Mouse (Mus musculus) hindbrain, embryonic 12.5 days (tissue): ENCODE measurements at regions not wholly inside any gene's neighbourhood (a gene's known extent, or its start where the extent isn't known, plus 50 kb on each side); places are given as distances from the start of the nearest gene placed in this dataset.

Experiments
- ATAC-seq: fragments of 200-750 bp; cut with Nextera tagmentation; 2 replicates; pipeline ENCODE4 v1.8.0; 2017; ENCODE audit warnings: moderate TSS enrichment; ENCODE audit not compliant: low FRiP score
- H3K27ac ChIP-seq: fragments of 300-500 bp; sonication (generic); 2 replicates; pipeline ENCODE4 v1.5.1; 2016; ENCODE audit warnings: mild to moderate bottlenecking
- H3K27me3 ChIP-seq: fragments of 300-500 bp; sonication (generic); 2 replicates; pipeline ENCODE4 v1.6.1; 2016; ENCODE audit warnings: mild to moderate bottlenecking
- H3K36me3 ChIP-seq: fragments of 300-500 bp; sonication (generic); 2 replicates; pipeline ENCODE4 v1.6.1; 2016; ENCODE audit warnings: mild to moderate bottlenecking
- H3K4me1 ChIP-seq: fragments of 300-500 bp; sonication (generic); 2 replicates; pipeline ENCODE4 v1.6.1; 2016
- H3K4me2 ChIP-seq: fragments of 300-500 bp; sonication (generic); replicated peaks from 2 replicates; pipeline ENCODE4 v1.6.1; 2016; ENCODE audit warnings: mild to moderate bottlenecking
- H3K4me3 ChIP-seq: fragments of 300-500 bp; sonication (generic); 2 replicates; pipeline ENCODE4 v1.5.1; 2016; ENCODE audit warnings: mild to moderate bottlenecking
- H3K9ac ChIP-seq: fragments of 300-500 bp; sonication (generic); 2 replicates; pipeline ENCODE4 v1.6.1; 2016; ENCODE audit warnings: mild to moderate bottlenecking, moderate library complexity
- H3K9me3 ChIP-seq: fragments of 300-500 bp; sonication (generic); replicated peaks from 2 replicates; pipeline ENCODE4 v1.6.1; 2016; ENCODE audit warnings: mild to moderate bottlenecking
- WGBS: fragments of 180-500 bp; shearing (Covaris S2); methylation state at CpG from one replicate; pipeline ENCODE4 v1.1.7; 2016; 5-methylcytosine and 5-hydroxymethylcytosine counted together

GRCm38 (mm10) chr8:103880431-103881145 lies 220.8 kb upstream of the Cdh5 start:
- Histone ChIP-seq H3K4me1 (no peaks in the 10 kb centered on the region), H3K9ac (no peak overlapping the region), H3K9me3 (no peaks in the 10 kb centered on the region), H3K4me3 (no peak overlapping the region), H3K27me3 (no peaks in the 10 kb centered on the region), H3K27ac (no peak overlapping the region), H3K4me2 (no peak overlapping the region), H3K36me3 (no peaks in the 10 kb centered on the region)
- WGBS: 89% methylated on average over 14 of the region's 14 CpGs
- ATAC-seq: no peak

GRCm38 (mm10) chr8:103881146-103881486 lies 220.3 kb upstream of the Cdh5 start:
- H3K4me2 ChIP-seq: no peak overlapping the region
- WGBS: 75% methylated on average over 3 of the region's 3 CpGs
- no peaks in the 10 kb centered on the region for H3K27me3 ChIP-seq
- H3K9me3 ChIP-seq: no peaks in the 10 kb centered on the region
- H3K4me1 ChIP-seq: no peaks in the 10 kb centered on the region
- no peak overlapping the region for H3K4me3 ChIP-seq
- H3K9ac ChIP-seq: no peak overlapping the region
- H3K27ac ChIP-seq: no peak overlapping the region
- no peaks in the 10 kb centered on the region for H3K36me3 ChIP-seq
- ATAC-seq: no peak

GRCm38 (mm10) chr8:103884873-103885780 lies 216.3 kb upstream of the Cdh5 start:
- Histone ChIP-seq H3K9me3 (no peaks in the 10 kb centered on the region), H3K4me3 (no peak overlapping the region)

GRCm38 (mm10) chr8:103894589-103894988 lies 206.8 kb upstream of the Cdh5 start:
- no peaks in the 10 kb centered on the region for H3K36me3 ChIP-seq
- H3K4me3 ChIP-seq: no peak overlapping the region
- H3K27ac ChIP-seq: no peak overlapping the region
- no peak overlapping the region for H3K4me2 ChIP-seq
- H3K9ac ChIP-seq: no peak overlapping the region
- no peaks in the 10 kb centered on the region for H3K9me3 ChIP-seq
- H3K27me3 ChIP-seq: no peaks in the 10 kb centered on the region
- ATAC-seq: no peak
- 85% methylated on average over 6 of the region's 6 CpGs for WGBS
- no peaks in the 10 kb centered on the region for H3K4me1 ChIP-seq

More at GRCm38 (mm10) chr8:103884873-103885780, 216.3 kb upstream of the Cdh5 start:
- Histone ChIP-seq H3K9ac (no peak overlapping the region), H3K4me2 (no peak overlapping the region), H3K27ac (no peak overlapping the region), H3K27me3 (no peaks in the 10 kb centered on the region; the same call in 1 of the 2 replicates), H3K4me1 (no peaks in the 10 kb centered on the region), H3K36me3 (no peaks in the 10 kb centered on the region)
- no peak for ATAC-seq
- 90% methylated on average over 12 of the region's 12 CpGs for WGBS

- Histone ChIP-seq H3K9ac (no peak overlapping the region), H3K36me3 (no peaks in the 10 kb centered on the region), H3K9me3 (no peaks in the 10 kb centered on the region), H3K4me2 (no peak overlapping the region), H3K27ac (no peak overlapping the region), H3K4me3 (no peak overlapping the region), H3K4me1 (no peaks in the 10 kb centered on the region), H3K27me3 (no peaks in the 10 kb centered on the region)
- 87% methylated on average over 6 of the region's 6 CpGs for WGBS
- no peak for ATAC-seq
Measured at GRCm38 (mm10) chr8:103895132-103895531, 206.3 kb upstream of the Cdh5 start.

GRCm38 (mm10) chr8:103897463-103897862 lies 204.0 kb upstream of the Cdh5 start:
- H3K4me3 ChIP-seq: no peak overlapping the region
- no peaks in the 10 kb centered on the region for H3K9me3 ChIP-seq
- H3K36me3 ChIP-seq: no peaks in the 10 kb centered on the region
- H3K4me2 ChIP-seq: no peak overlapping the region
- no peak overlapping the region for H3K9ac ChIP-seq
- H3K4me1 ChIP-seq: no peaks in the 10 kb centered on the region
- no peak overlapping the region for H3K27ac ChIP-seq
- WGBS: 85% methylated on average over 7 of the region's 7 CpGs
- H3K27me3 ChIP-seq: no peaks in the 10 kb centered on the region
- no peak for ATAC-seq

- H3K36me3 ChIP-seq: no peaks in the 10 kb centered on the region
- H3K4me2 ChIP-seq: no peak overlapping the region
- WGBS: 77% methylated on average over 1 of the region's 1 CpGs
- no peaks in the 10 kb centered on the region for H3K4me1 ChIP-seq
- H3K4me3 ChIP-seq: no peak overlapping the region
- H3K27me3 ChIP-seq: no peaks in the 10 kb centered on the region
- H3K27ac ChIP-seq: no peak overlapping the region
- H3K9ac ChIP-seq: no peak overlapping the region
- ATAC-seq: no peak
- 0 out of 2 replicates have a peak, but pooled peaks cover 6% of the 10 kb centered on the region for H3K9me3 ChIP-seq
Measured at GRCm38 (mm10) chr8:103902516-103902915, 198.9 kb upstream of the Cdh5 start.

GRCm38 (mm10) chr8:103903635-103904034 lies 197.8 kb upstream of the Cdh5 start:
- 84% methylated on average over 5 of the region's 5 CpGs for WGBS
- no peaks in the 10 kb centered on the region for H3K27me3 ChIP-seq
- H3K9me3 ChIP-seq: 0 out of 2 replicates have a peak, but pooled peaks cover 6% of the 10 kb centered on the region
- H3K9ac ChIP-seq: no peak overlapping the region
- no peak overlapping the region for H3K27ac ChIP-seq
- H3K4me2 ChIP-seq: no peak overlapping the region
- H3K4me3 ChIP-seq: no peak overlapping the region
- no peaks in the 10 kb centered on the region for H3K4me1 ChIP-seq
- no peak for ATAC-seq
- H3K36me3 ChIP-seq: no peaks in the 10 kb centered on the region

GRCm38 (mm10) chr8:103907662-103908061 lies 193.8 kb upstream of the Cdh5 start:
- no peaks in the 10 kb centered on the region for H3K4me1 ChIP-seq
- no peak overlapping the region for H3K9ac ChIP-seq
- H3K4me3 ChIP-seq: no peak overlapping the region
- 0 out of 2 replicates have a peak, but pooled peaks cover 6% of the 10 kb centered on the region for H3K9me3 ChIP-seq
- H3K27ac ChIP-seq: no peak overlapping the region
- no peaks in the 10 kb centered on the region for H3K36me3 ChIP-seq
- no peak overlapping the region for H3K4me2 ChIP-seq
- WGBS: 88% methylated on average over 4 of the region's 4 CpGs
- ATAC-seq: no peak
- H3K27me3 ChIP-seq: no peaks in the 10 kb centered on the region

- H3K27me3 ChIP-seq: no peaks in the 10 kb centered on the region
- 71% methylated on average over 2 of the region's 2 CpGs for WGBS
- H3K4me1 ChIP-seq: no peaks in the 10 kb centered on the region
- H3K4me3 ChIP-seq: no peak overlapping the region
- H3K9me3 ChIP-seq: 0 out of 2 replicates have a peak, but pooled peaks cover 4% of the 10 kb centered on the region
- no peak for ATAC-seq
- no peak overlapping the region for H3K27ac ChIP-seq
- no peak overlapping the region for H3K4me2 ChIP-seq
- H3K9ac ChIP-seq: no peak overlapping the region
- no peaks in the 10 kb centered on the region for H3K36me3 ChIP-seq
Measured at GRCm38 (mm10) chr8:103911287-103912015, 190.0 kb upstream of the Cdh5 start.

- no peaks in the 10 kb centered on the region for H3K27me3 ChIP-seq
- H3K36me3 ChIP-seq: no peaks in the 10 kb centered on the region
- H3K4me2 ChIP-seq: no peak overlapping the region
- H3K4me1 ChIP-seq: no peaks in the 10 kb centered on the region
- H3K9me3 ChIP-seq: no peaks in the 10 kb centered on the region
- H3K9ac ChIP-seq: no peak overlapping the region
- H3K4me3 ChIP-seq: no peak overlapping the region
- H3K27ac ChIP-seq: no peak overlapping the region
- no peak for ATAC-seq
- WGBS: 82% methylated on average over 9 of the region's 9 CpGs
Measured at GRCm38 (mm10) chr8:103912983-103913926, 188.2 kb upstream of the Cdh5 start.
